Mouse (Mus musculus): ENCODE data around the gene Ptpn12. TPM values are rescaled to one million over a fixed set of nuclear protein-coding genes. Genes with fewer than 3 reads are reported as not detected.
A peak's percentile ranks its signal among the peaks of the same experiment; 100 is the strongest.
"Not testable (repeated sequence)": the region's sequence is repeated elsewhere in the genome, so short reads cannot be mapped to it uniquely, and the experiment has no call there.

Gene Ptpn12
- polyA plus RNA-seq, 1 experiment from 2014 or later = 16.3 TPM

DNA sequence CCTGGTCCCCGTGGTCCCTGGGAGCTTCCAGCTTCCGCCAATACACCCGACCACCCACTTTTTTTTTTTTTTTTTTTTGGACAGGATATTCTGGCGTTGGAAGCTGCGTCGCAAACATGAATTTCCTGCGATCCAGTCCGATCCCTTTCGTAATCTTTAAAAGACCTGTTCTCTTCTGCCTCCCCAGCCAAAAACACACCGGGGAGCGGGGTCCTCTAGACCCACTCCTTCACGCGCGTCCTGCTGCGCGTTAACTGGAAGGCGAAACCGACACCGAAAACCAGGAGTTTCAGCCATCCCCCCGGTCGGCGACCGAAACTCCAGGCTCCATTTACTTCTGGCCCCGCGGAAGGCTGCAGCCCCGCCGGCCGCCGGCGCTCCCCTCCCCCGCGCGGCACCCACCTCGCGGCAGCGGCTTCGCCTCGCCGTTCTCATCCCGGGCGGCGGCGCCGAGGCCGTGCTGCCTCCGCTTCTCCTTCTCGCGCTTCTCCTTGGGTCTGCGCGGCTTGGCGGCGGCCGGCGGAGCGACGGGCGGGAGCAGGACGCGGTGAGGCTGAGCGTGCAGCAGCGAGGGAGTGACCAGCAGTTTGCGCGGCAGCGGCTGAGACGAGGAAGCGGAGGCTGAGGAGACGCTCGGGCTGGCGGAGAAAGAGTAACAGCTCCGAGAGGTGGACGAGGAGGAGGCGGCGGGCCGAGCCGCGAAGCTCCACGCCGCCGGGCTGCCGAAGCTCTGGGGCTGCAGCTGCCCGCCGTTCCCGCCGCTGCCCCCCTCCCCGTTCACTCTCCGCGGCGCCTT is 104.7 kb downstream of the Ptpn12 start:
- under 1% methylated on average over 87 of the region's 88 CpGs for WGBS
- peak overlapping the region; percentile 96 for H3K27ac ChIP-seq (ENCODE audit: low read length)
- peak overlapping the region; percentile 86 for H3K4me3 ChIP-seq (ENCODE audit: low read length)
- H3K9ac ChIP-seq (ENCODE audit: low read length) = peak overlapping the region; percentile 90
- H3K27me3 ChIP-seq (ENCODE audit: control insufficient read depth, insufficient read depth, low read length) = no peaks in the 10 kb centered on the region
- H3K4me2 ChIP-seq (ENCODE audit: low read depth, low read length) = peak overlapping the region; percentile 65
- H3K36me3 ChIP-seq (ENCODE audit: control insufficient read depth, insufficient read depth) = peaks cover 3% of the 10 kb centered on the region; the same call in 1 of the 2 replicates
- no peaks in the 10 kb centered on the region for H3K9me3 ChIP-seq (replicated peaks; ENCODE audit: control insufficient read depth, low read length)
- peaks cover 36% of the 10 kb centered on the region for H3K4me1 ChIP-seq (ENCODE audit: control insufficient read depth, insufficient read depth, low read length)
- peak; percentile 59 for ATAC-seq (replicated peaks; ENCODE audit: extremely low read depth, insufficient read depth, low FRiP score)

- WGBS = 1% methylated on average over 9 of the region's 9 CpGs
- H3K27ac ChIP-seq (ENCODE audit: low read length) = peak overlapping the region; percentile 96
- H3K4me3 ChIP-seq (ENCODE audit: low read length) = peak overlapping the region; percentile 86
- H3K27me3 ChIP-seq (ENCODE audit: control insufficient read depth, insufficient read depth, low read length) = no peaks in the 10 kb centered on the region
- peak overlapping the region; percentile 90 for H3K9ac ChIP-seq (ENCODE audit: low read length)
- peaks cover 39% of the 10 kb centered on the region for H3K4me1 ChIP-seq (ENCODE audit: control insufficient read depth, insufficient read depth, low read length)
- H3K9me3 ChIP-seq (replicated peaks; ENCODE audit: control insufficient read depth, low read length) = no peaks in the 10 kb centered on the region
- H3K4me2 ChIP-seq (ENCODE audit: low read depth, low read length) = peak overlapping the region; percentile 65
- peaks cover 3% of the 10 kb centered on the region; the same call in 1 of the 2 replicates for H3K36me3 ChIP-seq (ENCODE audit: control insufficient read depth, insufficient read depth)
- no peak for ATAC-seq (replicated peaks; ENCODE audit: extremely low read depth, insufficient read depth, low FRiP score)
Measured at GRCm38 (mm10) chr5:20950516-20950854, 105.2 kb downstream of the Ptpn12 start.

- H3K27me3 ChIP-seq (ENCODE audit: control insufficient read depth, insufficient read depth, low read length) = no peaks in the 10 kb centered on the region
- peak overlapping the region; percentile 96; the same call in 1 of the 2 replicates for H3K27ac ChIP-seq (ENCODE audit: low read length)
- WGBS = 6% methylated on average over 5 of the region's 5 CpGs
- H3K9me3 ChIP-seq (replicated peaks; ENCODE audit: control insufficient read depth, low read length) = no peaks in the 10 kb centered on the region
- no peak for ATAC-seq (replicated peaks; ENCODE audit: extremely low read depth, insufficient read depth, low FRiP score)
- peaks cover 3% of the 10 kb centered on the region; the same call in 1 of the 2 replicates for H3K36me3 ChIP-seq (ENCODE audit: control insufficient read depth, insufficient read depth)
- H3K4me1 ChIP-seq (ENCODE audit: control insufficient read depth, insufficient read depth, low read length) = peaks cover 43% of the 10 kb centered on the region
- H3K9ac ChIP-seq (ENCODE audit: low read length) = peak overlapping the region; percentile 90
- peak overlapping the region; percentile 86 for H3K4me3 ChIP-seq (ENCODE audit: low read length)
- H3K4me2 ChIP-seq (ENCODE audit: low read depth, low read length) = peak overlapping the region; percentile 65
Measured at GRCm38 (mm10) chr5:20950093-20950492, 105.6 kb downstream of the Ptpn12 start.

DNA sequence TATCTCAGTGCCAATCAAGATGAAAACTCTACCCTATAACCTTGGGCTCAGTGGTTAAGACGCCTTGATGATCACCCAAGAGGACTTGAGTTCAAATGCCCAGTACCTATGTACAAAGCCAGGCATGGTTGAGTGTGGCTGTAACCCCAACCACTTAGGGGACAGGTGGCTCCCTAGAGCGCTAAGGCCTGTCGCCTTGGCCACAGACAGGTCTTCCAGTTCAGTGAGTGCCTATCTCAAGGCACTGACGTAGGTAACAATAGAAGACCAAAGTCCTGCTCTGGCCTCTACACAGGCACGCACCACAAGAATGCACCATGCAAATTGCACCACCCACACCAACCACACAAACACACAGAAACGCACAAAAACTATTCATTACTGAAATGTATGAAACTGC is 108.8 kb downstream of the Ptpn12 start:
- WGBS = 85% methylated on average over 6 of the region's 6 CpGs
- no peak for ATAC-seq (replicated peaks; ENCODE audit: extremely low read depth, insufficient read depth, low FRiP score)
- H3K27me3 ChIP-seq (ENCODE audit: control insufficient read depth, insufficient read depth, low read length) = no peaks in the 10 kb centered on the region
- no peak overlapping the region for H3K27ac ChIP-seq (ENCODE audit: low read length)
- no peak overlapping the region for H3K4me2 ChIP-seq (ENCODE audit: low read depth, low read length)
- H3K9ac ChIP-seq (ENCODE audit: low read length) = no peak overlapping the region
- no peaks in the 10 kb centered on the region for H3K9me3 ChIP-seq (replicated peaks; ENCODE audit: control insufficient read depth, low read length)
- H3K4me3 ChIP-seq (ENCODE audit: low read length) = no peak overlapping the region
- peaks cover 41% of the 10 kb centered on the region for H3K4me1 ChIP-seq (ENCODE audit: control insufficient read depth, insufficient read depth, low read length)
- no peaks in the 10 kb centered on the region for H3K36me3 ChIP-seq (ENCODE audit: control insufficient read depth, insufficient read depth)

DNA sequence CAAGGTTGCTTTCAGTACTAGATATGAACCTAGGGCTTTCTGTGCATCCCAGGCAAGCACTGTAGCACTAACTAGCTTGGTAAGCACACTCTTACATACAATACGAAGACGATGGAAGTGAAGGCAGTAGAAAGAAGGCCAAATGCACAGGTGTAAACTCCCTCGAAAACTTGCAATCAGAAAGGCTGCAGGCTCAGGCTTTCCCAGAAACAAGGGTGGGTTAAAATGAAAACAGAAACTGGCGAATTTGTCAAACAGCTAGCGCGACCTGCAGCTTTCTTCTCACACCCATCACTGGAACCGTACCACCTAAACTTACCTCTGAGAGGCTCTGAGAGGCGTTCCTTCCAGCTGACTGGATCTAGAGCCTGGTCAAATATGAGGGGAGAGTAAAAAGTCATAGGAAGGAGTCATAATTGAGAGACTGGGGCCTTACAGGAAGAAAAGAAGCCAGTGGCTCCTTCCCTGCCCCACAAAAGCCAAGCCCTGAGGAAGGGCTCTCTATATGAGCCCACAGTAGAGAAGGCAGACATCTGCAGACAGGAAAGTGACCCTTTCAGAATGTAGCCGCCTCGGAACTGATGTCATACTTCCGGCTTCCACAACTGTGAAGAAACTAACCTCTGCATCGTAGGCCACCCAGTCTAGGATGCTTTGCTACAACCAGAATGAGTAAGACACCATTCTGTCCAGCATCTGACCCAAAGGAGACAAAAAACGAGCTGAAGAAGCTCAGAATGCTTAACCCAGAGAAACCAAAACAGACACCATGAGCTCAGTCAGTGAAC is 110.6 kb downstream of the Ptpn12 start:
- Histone ChIP-seq H3K9ac (ENCODE audit: low read length) (peak overlapping the region; percentile 57; the same call in 1 of the 2 replicates), H3K4me2 (ENCODE audit: low read depth, low read length) (peak overlapping the region; percentile 52), H3K36me3 (ENCODE audit: control insufficient read depth, insufficient read depth) (no peaks in the 10 kb centered on the region), H3K27me3 (ENCODE audit: control insufficient read depth, insufficient read depth, low read length) (no peaks in the 10 kb centered on the region), H3K9me3 (replicated peaks; ENCODE audit: control insufficient read depth, low read length) (no peaks in the 10 kb centered on the region), H3K4me1 (ENCODE audit: control insufficient read depth, insufficient read depth, low read length) (peaks cover 58% of the 10 kb centered on the region), H3K4me3 (ENCODE audit: low read length) (peak overlapping the region; percentile 33), H3K27ac (ENCODE audit: low read length) (peak overlapping the region; percentile 87)
- 0 out of 2 replicates have a peak, but pooled peaks have one; percentile 29 for ATAC-seq (replicated peaks; ENCODE audit: extremely low read depth, insufficient read depth, low FRiP score)
- 48% methylated on average over 13 of the region's 13 CpGs for WGBS

- H3K4me3 ChIP-seq (ENCODE audit: low read length); H3K36me3 ChIP-seq (ENCODE audit: control insufficient read depth, insufficient read depth); H3K9me3 ChIP-seq (replicated peaks; ENCODE audit: control insufficient read depth, low read length); ATAC-seq (replicated peaks; ENCODE audit: extremely low read depth, insufficient read depth, low FRiP score); H3K27ac ChIP-seq (ENCODE audit: low read length); H3K27me3 ChIP-seq (ENCODE audit: control insufficient read depth, insufficient read depth, low read length); H3K4me2 ChIP-seq (ENCODE audit: low read depth, low read length); H3K9ac ChIP-seq (ENCODE audit: low read length): not testable (repeated sequence)
- peaks cover 66% of the 10 kb centered on the region for H3K4me1 ChIP-seq (ENCODE audit: control insufficient read depth, insufficient read depth, low read length)
- 76% methylated on average over 3 of the region's 4 CpGs for WGBS
Measured at GRCm38 (mm10) chr5:20943791-20944190, 111.9 kb downstream of the Ptpn12 start.

GRCm38 (mm10) chr5:20942523-20942922 is 113.2 kb downstream of the Ptpn12 start:
- 84% methylated on average over 3 of the region's 3 CpGs for WGBS
- H3K4me2 ChIP-seq (ENCODE audit: low read depth, low read length) = no peak overlapping the region
- ATAC-seq (replicated peaks; ENCODE audit: extremely low read depth, insufficient read depth, low FRiP score) = no peak

GRCm38 (mm10) chr5:20941205-20941604 is 114.5 kb downstream of the Ptpn12 start:
- Histone ChIP-seq H3K9ac (ENCODE audit: low read length) (no peak overlapping the region), H3K36me3 (ENCODE audit: control insufficient read depth, insufficient read depth) (no peaks in the 10 kb centered on the region), H3K27ac (ENCODE audit: low read length) (peak overlapping the region; percentile 90), H3K4me2 (ENCODE audit: low read depth, low read length) (peak overlapping the region; percentile 18; the same call in 1 of the 2 replicates), H3K4me3 (ENCODE audit: low read length) (no peak overlapping the region), H3K27me3 (ENCODE audit: control insufficient read depth, insufficient read depth, low read length) (no peaks in the 10 kb centered on the region), H3K4me1 (ENCODE audit: control insufficient read depth, insufficient read depth, low read length) (peaks cover 59% of the 10 kb centered on the region), H3K9me3 (replicated peaks; ENCODE audit: control insufficient read depth, low read length) (no peaks in the 10 kb centered on the region)
- 12% methylated on average over 5 of the region's 5 CpGs for WGBS
- 0 out of 2 replicates have a peak, but pooled peaks have one; percentile 28 for ATAC-seq (replicated peaks; ENCODE audit: extremely low read depth, insufficient read depth, low FRiP score)

More at GRCm38 (mm10) chr5:20942523-20942922, 113.2 kb downstream of the Ptpn12 start:
- Histone ChIP-seq H3K9ac (ENCODE audit: low read length) (no peak overlapping the region), H3K27ac (ENCODE audit: low read length) (no peak overlapping the region), H3K36me3 (ENCODE audit: control insufficient read depth, insufficient read depth) (no peaks in the 10 kb centered on the region), H3K27me3 (ENCODE audit: control insufficient read depth, insufficient read depth, low read length) (no peaks in the 10 kb centered on the region), H3K4me1 (ENCODE audit: control insufficient read depth, insufficient read depth, low read length) (peaks cover 63% of the 10 kb centered on the region), H3K4me3 (ENCODE audit: low read length) (no peak overlapping the region), H3K9me3 (replicated peaks; ENCODE audit: control insufficient read depth, low read length) (no peaks in the 10 kb centered on the region)
